ENCODE assay signal across 28 mouse cellular contexts in the genomic region with DNA sequence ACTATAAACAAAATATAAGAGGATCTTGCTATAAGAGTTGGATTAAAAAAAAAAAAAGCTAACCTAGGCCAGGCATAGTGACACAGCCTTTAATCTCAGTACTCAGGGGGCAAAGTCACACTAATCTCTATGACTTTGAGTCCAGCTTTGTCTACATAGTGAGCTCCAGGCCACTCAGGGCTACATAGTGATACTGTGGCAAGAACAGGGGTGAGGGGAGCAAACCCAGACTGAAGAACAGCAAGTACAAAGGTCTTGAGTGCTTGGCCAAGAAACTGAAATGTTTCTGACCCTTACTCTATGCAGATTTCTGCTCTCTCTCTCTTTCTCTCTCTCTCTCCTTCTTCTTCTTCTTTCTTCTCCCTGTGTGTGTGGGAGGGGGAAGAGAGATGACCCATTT.
DNase-seq lines count a peak whose midpoint lies in the region; ATAC-seq lines count a peak whose summit lies in the region.
"Had no signal": no experiment of that assay in that cellular context is flagged by ENCODE, and none has a peak within 500 bp of the region (broad histone marks: within the 10 kb centered on the region; RNA-seq: fewer than 3 reads in every experiment).

No protein-coding gene starts in this region.

- ATAC-seq in kidney, embryonic 14.5 days (ENCODE audit: low FRiP score, low TSS enrichment): no peak
- ATAC-seq: forebrain, embryonic 15.5 days; Patski had no signal

- H3K27me3 ChIP-seq in kidney, embryonic 14.5 days (ENCODE audit: control insufficient read depth, insufficient read depth, low read length): no peaks in the 10 kb centered on the region
- H3K27me3 ChIP-seq: CH12.LX; embryonic facial prominence, embryonic 13.5 days; forebrain, embryonic 12.5 days; forebrain, embryonic 15.5 days; hindbrain, embryonic 12.5 days; hindbrain, embryonic 15.5 days; Patski had no signal

- H3K9ac ChIP-seq in kidney, embryonic 14.5 days (ENCODE audit: low read depth, low read length): no peak overlapping the region
- H3K9ac ChIP-seq: embryonic facial prominence, embryonic 13.5 days; forebrain, embryonic 12.5 days; forebrain, embryonic 15.5 days; hindbrain, embryonic 12.5 days; hindbrain, embryonic 15.5 days had no signal

- no peak overlapping the region for H3K27ac ChIP-seq in kidney, embryonic 14.5 days (ENCODE audit: low read depth, low read length)
- H3K27ac ChIP-seq: embryonic facial prominence, embryonic 10.5 days; embryonic facial prominence, embryonic 13.5 days; forebrain, embryonic 12.5 days; forebrain, embryonic 15.5 days; hindbrain, embryonic 12.5 days; hindbrain, embryonic 15.5 days had no signal

- no peak overlapping the region for H3K4me2 ChIP-seq in kidney, embryonic 14.5 days (replicated peaks; ENCODE audit: low read depth, low read length)
- H3K4me2 ChIP-seq: embryonic facial prominence, embryonic 13.5 days; forebrain, embryonic 12.5 days; forebrain, embryonic 15.5 days; heart, embryonic 11.5 days; hindbrain, embryonic 12.5 days; hindbrain, embryonic 15.5 days had no signal

- H3K4me1 ChIP-seq in kidney, embryonic 14.5 days (ENCODE audit: control insufficient read depth, insufficient read depth, low read length): no peaks in the 10 kb centered on the region
- H3K4me1 ChIP-seq: embryonic facial prominence, embryonic 10.5 days; embryonic facial prominence, embryonic 13.5 days; forebrain, embryonic 12.5 days; forebrain, embryonic 15.5 days; hindbrain, embryonic 12.5 days; hindbrain, embryonic 15.5 days had no signal

- H3K4me3 ChIP-seq in kidney, embryonic 14.5 days (ENCODE audit: low read length): no peak overlapping the region
- H3K4me3 ChIP-seq: embryonic facial prominence, embryonic 10.5 days; embryonic facial prominence, embryonic 13.5 days; erythroblast, embryonic 14.5 days; forebrain, embryonic 12.5 days; forebrain, embryonic 15.5 days; hindbrain, embryonic 12.5 days; hindbrain, embryonic 15.5 days had no signal

- peak; percentile 42 for DNase-seq in kidney, adult 11 months
- no peak for DNase-seq in kidney, postnatal 4 days
- peak; percentile 24 to 53 for DNase-seq in kidney, adult 8-10 months
- DNase-seq in adipocyte (ENCODE audit: low spot score): peak; percentile 44
- DNase-seq in kidney, postnatal 25 days: peak; percentile 12 to 60
- DNase-seq in lung, postnatal 25 days (ENCODE audit: low spot score): no peak
- no peak for DNase-seq in heart, adult 18-20 months
- DNase-seq: adrenal gland, adult 2 months; adrenal gland, postnatal 14 days; B cell, adult 2 months; cerebellum, adult 11 months; cerebellum, adult 2 months; cerebellum, adult 9-11 months; cerebellum, postnatal 36 days; embryo, embryonic 11 days; gastrocnemius, postnatal 36 days had no signal

- H3K36me3 ChIP-seq in kidney, embryonic 14.5 days (ENCODE audit: control insufficient read depth, insufficient read depth, low read length): no peaks in the 10 kb centered on the region
- H3K36me3 ChIP-seq: embryonic facial prominence, embryonic 10.5 days; embryonic facial prominence, embryonic 13.5 days; forebrain, embryonic 12.5 days; forebrain, embryonic 15.5 days; G1E; hindbrain, embryonic 12.5 days; hindbrain, embryonic 15.5 days had no signal

- H3K9me3 ChIP-seq in kidney, embryonic 14.5 days (ENCODE audit: control insufficient read depth, low read length): no peaks in the 10 kb centered on the region
- H3K9me3 ChIP-seq: embryonic facial prominence, embryonic 10.5 days; embryonic facial prominence, embryonic 13.5 days; forebrain, embryonic 12.5 days; forebrain, embryonic 15.5 days; hindbrain, embryonic 12.5 days; hindbrain, embryonic 15.5 days had no signal

Comparison
In these comparisons a context has a peak if more than half of its experiments do, and no peak if none do; other contexts are left out.
1. DNase-seq: peak in kidney, adult 11 months (single experiment), kidney, adult 8-10 months (2 of 2), adipocyte (single experiment) and kidney, postnatal 25 days (2 of 2); none in kidney, postnatal 4 days (0 of 2), lung, postnatal 25 days (single experiment) and heart, adult 18-20 months (0 of 2).